In the genomic region with DNA sequence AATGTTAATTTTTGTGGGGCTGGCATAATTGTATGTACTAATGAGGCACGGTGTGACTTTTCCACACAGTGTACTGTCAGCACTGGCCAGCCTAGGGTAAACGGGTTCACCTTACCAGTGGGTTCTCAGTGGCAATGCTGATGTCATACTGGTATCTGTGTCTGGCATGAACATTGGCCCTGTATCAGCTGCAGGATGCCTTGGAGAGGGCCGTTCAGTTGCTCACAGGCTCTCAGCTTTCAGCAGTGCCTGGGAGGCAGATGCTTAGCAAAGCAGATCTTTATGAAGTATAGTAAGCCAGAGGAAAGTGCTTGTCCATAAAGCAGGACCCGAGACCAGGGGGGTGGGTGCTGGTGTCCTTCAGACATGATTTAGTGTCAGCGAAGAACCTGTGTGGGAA, we compare ENCODE assay signal across 17 mouse cellular contexts. TPM values are rescaled to one million over a fixed set of nuclear protein-coding genes. Genes with fewer than 3 reads are reported as not detected.
A peak's percentile ranks its signal among the peaks of the same experiment; 100 is the strongest.
DNase-seq lines count a peak whose midpoint lies in the region; ATAC-seq and TF ChIP-seq lines count a peak whose summit lies in the region.
"Had no signal": no experiment of that assay in that cellular context is flagged by ENCODE, and none has a peak within 500 bp of the region (broad histone marks: within the 10 kb centered on the region; RNA-seq: fewer than 3 reads in every experiment).

No protein-coding gene starts in this region.

- H3K9me3 ChIP-seq in megakaryocyte, embryonic 14.5 days = no peaks in the 10 kb centered on the region
- no peaks in the 10 kb centered on the region for H3K9me3 ChIP-seq in forebrain, embryonic 14.5 days (replicated peaks; ENCODE audit: control insufficient read depth, low read length)
- H3K9me3 ChIP-seq in midbrain, postnatal 0 days (ENCODE audit: low read length) = no peaks in the 10 kb centered on the region
- H3K9me3 ChIP-seq in lung, postnatal 0 days (ENCODE audit: low read length) = no peaks in the 10 kb centered on the region

- H3K4me2 ChIP-seq in forebrain, embryonic 14.5 days (ENCODE audit: low read length) = no peak overlapping the region
- H3K4me2 ChIP-seq in midbrain, postnatal 0 days (ENCODE audit: low read depth, low read length, poor library complexity, severe bottlenecking) = no peak overlapping the region
- H3K4me2 ChIP-seq in lung, postnatal 0 days (replicated peaks; ENCODE audit: low read depth, low read length) = no peak overlapping the region
- H3K4me2 ChIP-seq: liver, embryonic 11.5 days had no signal

- WGBS in forebrain, embryonic 14.5 days = 71% methylated on average over 5 of the region's 5 CpGs
- 69% methylated on average over 5 of the region's 5 CpGs for WGBS in midbrain, postnatal 0 days
- 65% methylated on average over 5 of the region's 5 CpGs for WGBS in lung, postnatal 0 days

- 0 out of 2 replicates have a peak overlapping the region, but pooled peaks have one; percentile 1 for H3K9ac ChIP-seq in forebrain, embryonic 14.5 days (ENCODE audit: low read length)
- peak overlapping the region; percentile 1 for H3K9ac ChIP-seq in midbrain, postnatal 0 days (replicated peaks; ENCODE audit: low read length, poor library complexity, severe bottlenecking)
- H3K9ac ChIP-seq in lung, postnatal 0 days (replicated peaks; ENCODE audit: low read depth) = no peak overlapping the region

- H3K27me3 ChIP-seq in megakaryocyte, embryonic 14.5 days (replicated peaks) = no peaks in the 10 kb centered on the region
- H3K27me3 ChIP-seq in forebrain, embryonic 14.5 days (replicated peaks; ENCODE audit: control insufficient read depth, insufficient read depth, low read length) = no peaks in the 10 kb centered on the region
- no peaks in the 10 kb centered on the region for H3K27me3 ChIP-seq in midbrain, postnatal 0 days (ENCODE audit: insufficient read depth, low read length)
- H3K27me3 ChIP-seq in lung, postnatal 0 days (replicated peaks; ENCODE audit: insufficient read depth, low read length) = no peaks in the 10 kb centered on the region

- peak; percentile 78 for DNase-seq in gastrocnemius, adult 2 months
- DNase-seq in gastrocnemius, postnatal 10 days = no peak
- no peak for DNase-seq in forebrain, embryonic 14.5 days (ENCODE audit: low spot score)
- DNase-seq in midbrain, postnatal 0 days (ENCODE audit: low spot score) = no peak
- no peak for DNase-seq in urinary bladder, postnatal 10 days (ENCODE audit: low spot score)
- no peak for DNase-seq in lung, postnatal 0 days (ENCODE audit: low spot score)
- DNase-seq: lung, postnatal 10 days; thymus, postnatal 4 days had no signal

- H3K27ac ChIP-seq in gastrocnemius, adult 2 months = peak overlapping the region; percentile 84
- no peak overlapping the region for H3K27ac ChIP-seq in forebrain, embryonic 14.5 days (ENCODE audit: low read depth, low read length)
- H3K27ac ChIP-seq in midbrain, postnatal 0 days (ENCODE audit: low read depth, low read length) = no peak overlapping the region; the same call in 1 of the 2 replicates
- H3K27ac ChIP-seq in lung, postnatal 0 days (ENCODE audit: low read length) = no peak overlapping the region
- H3K27ac ChIP-seq: kidney, postnatal 0 days; stomach, postnatal 0 days had no signal

- no peak for TF ChIP-seq CTCF in gastrocnemius, adult 2 months (IDR thresholded peaks at IDR 0.05)
- no peak for TF ChIP-seq CTCF in midbrain, postnatal 0 days (IDR thresholded peaks at IDR 0.05)
- no peak for TF ChIP-seq CTCF in lung, postnatal 0 days (IDR thresholded peaks at IDR 0.05)

- peaks cover 95% of the 10 kb centered on the region for H3K4me1 ChIP-seq in megakaryocyte, embryonic 14.5 days
- H3K4me1 ChIP-seq in forebrain, embryonic 14.5 days (ENCODE audit: control insufficient read depth, insufficient read depth, low read length) = peaks cover 19% of the 10 kb centered on the region
- H3K4me1 ChIP-seq in midbrain, postnatal 0 days (ENCODE audit: insufficient read depth, low read length) = no peaks in the 10 kb centered on the region
- H3K4me1 ChIP-seq in lung, postnatal 0 days (ENCODE audit: insufficient read depth, low read depth, low read length) = peaks cover 7% of the 10 kb centered on the region; the same call in 1 of the 2 replicates

- intact Hi-C loops in gastrocnemius, adult 2 months (cut with DNase I) = no loop called here

- no peak for TF ChIP-seq EP300 in lung, postnatal 0 days (IDR thresholded peaks at IDR 0.05)

- peaks cover 58% of the 10 kb centered on the region for H3K36me3 ChIP-seq in megakaryocyte, embryonic 14.5 days (replicated peaks; ENCODE audit: low read length)
- H3K36me3 ChIP-seq in forebrain, embryonic 14.5 days (ENCODE audit: control insufficient read depth, insufficient read depth, low read length) = no peaks in the 10 kb centered on the region
- no peaks in the 10 kb centered on the region for H3K36me3 ChIP-seq in midbrain, postnatal 0 days (ENCODE audit: insufficient read depth, low read length)
- no peaks in the 10 kb centered on the region for H3K36me3 ChIP-seq in lung, postnatal 0 days (ENCODE audit: insufficient read depth, low read length)

- H3K4me3 ChIP-seq in gastrocnemius, adult 2 months = no peak overlapping the region
- peak overlapping the region; percentile 48 for H3K4me3 ChIP-seq in megakaryocyte, embryonic 14.5 days (replicated peaks)
- H3K4me3 ChIP-seq in forebrain, embryonic 14.5 days (ENCODE audit: low read depth, low read length) = no peak overlapping the region
- H3K4me3 ChIP-seq in midbrain, postnatal 0 days (ENCODE audit: low read depth, low read length) = no peak overlapping the region
- H3K4me3 ChIP-seq in lung, postnatal 0 days (ENCODE audit: low read depth, low read length) = no peak overlapping the region

- ATAC-seq in megakaryocyte, adult 5-6 weeks (ENCODE audit: poor library complexity, severe bottlenecking) = no peak
- no peak for ATAC-seq in forebrain, embryonic 14.5 days
- ATAC-seq in midbrain, postnatal 0 days (ENCODE audit: low FRiP score) = no peak
- no peak for ATAC-seq in lung, postnatal 0 days
- ATAC-seq: activated CD4-positive, CD25-positive, alpha-beta regulatory T cell, adult 4 months had no signal

RNA-seq across cellular contexts. Expression of gene Banp, which starts 16.6 kb away (rescaled TPM):
- 10 to 100 TPM in 1 of 2 experiments, 1 to 10 TPM in 1; 8.8 to 18.7 TPM for total RNA-seq in gastrocnemius, adult 2 months (2021)
- 10 to 100 TPM in 1 of 2 experiments, 1 to 10 TPM in 1; 6.0 to 11.1 TPM for total RNA-seq in gastrocnemius, postnatal 10 days (2021)
- 47.5 and 119 TPM in 2 replicates for polyA plus RNA-seq in megakaryocyte, embryonic 14.5 days (2012; ENCODE audit: insufficient read depth, low replicate concordance)
- total RNA-seq in megakaryocyte, adult 5-6 weeks (2015) = 8.1 and 9.2 TPM in 2 replicates
- 21.3 and 28.7 TPM in 2 replicates for total RNA-seq in megakaryocyte, adult 5-6 weeks (2017)
- polyA plus RNA-seq in forebrain, embryonic 14.5 days (2014; fragmentation: Nextera tagmentation; extraction: Ambion mirVana) = 47.2 and 57.7 TPM in 2 replicates
- total RNA-seq in midbrain, postnatal 0 days (2014; rRNA removed) = 37.1 and 51.6 TPM in 2 replicates
- 22.4 and 24.8 TPM in 2 replicates for polyA plus RNA-seq in midbrain, postnatal 0 days (2015; fragmentation: Nextera tagmentation; extraction: Ambion mirVana)
- polyA plus RNA-seq in lung, postnatal 0 days (2015; fragmentation: Nextera tagmentation; extraction: Ambion mirVana) = 17.1 and 30.7 TPM in 2 replicates

RNA-seq across cellular contexts. Expression of gene Car5a, which starts 21.4 kb away (rescaled TPM):
- not detected for total RNA-seq in gastrocnemius, adult 2 months (2021)
- total RNA-seq in gastrocnemius, postnatal 10 days (2021) = not detected
- polyA plus RNA-seq in megakaryocyte, embryonic 14.5 days (2012; ENCODE audit: insufficient read depth, low replicate concordance) = 2.1 TPM in 1 of 2 replicates, not detected in the other
- not detected in 2 replicates for total RNA-seq in megakaryocyte, adult 5-6 weeks (2015)
- total RNA-seq in megakaryocyte, adult 5-6 weeks (2017) = not detected in 2 replicates
- 0.28 and 0.46 TPM in 2 replicates for polyA plus RNA-seq in forebrain, embryonic 14.5 days (2014; fragmentation: Nextera tagmentation; extraction: Ambion mirVana)
- total RNA-seq in midbrain, postnatal 0 days (2014; rRNA removed) = 0.19 TPM in 1 of 2 replicates, not detected in the other
- polyA plus RNA-seq in midbrain, postnatal 0 days (2015; fragmentation: Nextera tagmentation; extraction: Ambion mirVana) = 0.17 and 0.22 TPM in 2 replicates
- 0.37 and 0.61 TPM in 2 replicates for polyA plus RNA-seq in lung, postnatal 0 days (2015; fragmentation: Nextera tagmentation; extraction: Ambion mirVana)
- total RNA-seq: layer of hippocampus, postnatal 14 days had no signal
- polyA plus RNA-seq: C2C12; heart, embryonic 16.5 days had no signal

RNA-seq across cellular contexts. Expression of gene Slc7a5, which starts 58.6 kb away (rescaled TPM):
- 1 to 10 TPM; 1.0 to 1.3 TPM for total RNA-seq in gastrocnemius, adult 2 months (2021)
- 10 to 100 TPM in 1 of 2 experiments, 1 to 10 TPM in 1; 8.1 to 10.7 TPM for total RNA-seq in gastrocnemius, postnatal 10 days (2021)
- 77.3 and 236 TPM in 2 replicates for polyA plus RNA-seq in megakaryocyte, embryonic 14.5 days (2012; ENCODE audit: insufficient read depth, low replicate concordance)
- total RNA-seq in megakaryocyte, adult 5-6 weeks (2015) = 8.7 and 9.3 TPM in 2 replicates
- total RNA-seq in megakaryocyte, adult 5-6 weeks (2017) = 6.5 and 8.5 TPM in 2 replicates
- 37.9 and 39.7 TPM in 2 replicates for polyA plus RNA-seq in forebrain, embryonic 14.5 days (2014; fragmentation: Nextera tagmentation; extraction: Ambion mirVana)
- 111 and 115 TPM in 2 replicates for total RNA-seq in midbrain, postnatal 0 days (2014; rRNA removed)
- 64.5 and 65.2 TPM in 2 replicates for polyA plus RNA-seq in midbrain, postnatal 0 days (2015; fragmentation: Nextera tagmentation; extraction: Ambion mirVana)
- polyA plus RNA-seq in lung, postnatal 0 days (2015; fragmentation: Nextera tagmentation; extraction: Ambion mirVana) = 4.3 and 7.5 TPM in 2 replicates
